Mouse (Mus musculus): Measurements from ENCODE around the gene Gss. TPM values are rescaled to one million over a fixed set of nuclear protein-coding genes. Genes with fewer than 3 reads are reported as not detected.

The Gss gene
- total RNA-seq, 2 experiments from 2014 or later = 7.1 to 9.6 TPM

DNA sequence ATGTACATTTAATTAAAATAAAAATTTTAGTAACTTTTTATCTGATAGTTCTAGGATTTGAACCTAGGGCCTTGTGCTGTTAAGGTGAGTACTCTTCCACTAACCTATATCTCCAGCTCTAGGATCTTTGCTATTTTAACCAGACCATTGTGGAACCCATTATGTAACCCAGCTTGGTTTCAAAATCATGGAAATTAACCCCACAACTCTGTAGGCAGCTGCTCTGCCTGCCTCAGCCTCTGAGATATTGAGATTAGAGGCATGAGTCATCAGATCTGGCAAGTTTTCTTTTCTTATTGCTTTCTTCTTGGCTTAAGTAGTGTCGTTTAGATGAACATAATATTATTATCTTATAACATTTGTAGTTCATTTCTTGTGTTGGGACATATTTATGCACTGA lies 68.2 kb downstream of the Gss start:
- ATAC-seq (replicated peaks; ENCODE audit: low FRiP score, poor library complexity, severe bottlenecking) = no peak

DNA sequence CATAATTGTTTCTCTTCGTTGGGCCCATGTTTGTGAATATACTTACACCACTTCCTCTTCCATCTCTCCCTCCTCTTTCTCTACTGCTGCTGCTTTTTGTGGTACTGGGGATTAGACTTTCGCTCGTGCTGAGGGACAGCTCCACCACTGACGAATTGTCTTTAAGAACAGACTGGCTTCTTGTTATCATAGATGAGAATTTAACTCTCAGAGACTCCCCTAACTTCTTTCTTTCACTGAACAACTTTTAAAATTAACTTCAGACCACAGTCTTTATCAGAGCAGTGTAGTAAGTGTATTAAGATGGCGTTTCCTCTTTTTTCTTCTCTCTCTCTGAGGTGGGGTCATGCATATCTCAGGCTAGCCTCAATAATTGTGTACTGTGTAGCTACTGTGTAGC lies 68.9 kb downstream of the Gss start:
- ATAC-seq (replicated peaks; ENCODE audit: low FRiP score, poor library complexity, severe bottlenecking) = no peak

DNA sequence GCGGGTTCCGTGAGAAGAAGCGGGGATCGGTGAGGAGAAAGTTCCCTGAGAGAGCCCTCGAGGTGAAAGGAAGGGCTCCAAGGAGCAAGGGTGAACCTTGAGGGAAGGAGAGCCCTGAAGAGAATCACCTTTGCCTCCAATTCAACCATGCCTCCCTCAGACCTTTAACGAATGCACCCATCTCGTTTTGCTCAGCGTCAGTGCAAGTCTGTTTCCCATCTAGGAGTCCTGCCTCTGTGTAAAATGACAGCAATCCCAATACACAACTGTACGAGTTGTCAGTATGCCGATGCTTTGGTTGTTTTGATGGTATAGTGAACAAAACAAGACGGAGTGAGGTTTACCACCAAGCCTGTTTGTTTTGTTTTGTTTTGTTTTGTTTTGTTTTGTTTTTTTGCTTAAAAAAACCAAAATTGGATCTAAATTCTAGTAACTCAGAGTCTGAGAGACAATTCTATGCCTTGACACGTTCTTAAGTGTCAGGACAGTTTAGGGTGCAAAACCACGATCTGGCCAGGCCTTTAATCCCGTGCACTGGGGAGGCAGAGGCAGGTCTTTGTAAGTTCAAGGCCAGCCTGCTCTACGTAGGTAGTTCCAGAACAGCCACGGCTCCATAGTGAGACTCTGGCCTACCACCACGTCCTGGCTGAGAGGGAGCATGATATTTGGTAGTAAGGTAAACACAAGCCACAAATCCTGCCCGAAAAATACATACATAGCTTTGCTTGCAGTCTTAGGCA lies 73.9 kb downstream of the Gss start:
- peak; percentile 23 for ATAC-seq (replicated peaks; ENCODE audit: low FRiP score, poor library complexity, severe bottlenecking)

- peak; percentile 87 for ATAC-seq (replicated peaks; ENCODE audit: low FRiP score, poor library complexity, severe bottlenecking)
These were observed 74.9 kb downstream of the Gss start, which contains the start of the genes Acss2 and Ggt7 for GRCm38 (mm10) chr2:155517455-155518423. Gene Acss2 (plus strand): TSS chr2:155517948. Gene Ggt7 (minus strand): TSS chr2:155518237.

GRCm38 (mm10) chr2:155515941-155516340 lies 76.7 kb downstream of the Gss start:
- ATAC-seq (replicated peaks; ENCODE audit: low FRiP score, poor library complexity, severe bottlenecking) = 0 out of 2 replicates have a peak, but pooled peaks have one; percentile 11

DNA sequence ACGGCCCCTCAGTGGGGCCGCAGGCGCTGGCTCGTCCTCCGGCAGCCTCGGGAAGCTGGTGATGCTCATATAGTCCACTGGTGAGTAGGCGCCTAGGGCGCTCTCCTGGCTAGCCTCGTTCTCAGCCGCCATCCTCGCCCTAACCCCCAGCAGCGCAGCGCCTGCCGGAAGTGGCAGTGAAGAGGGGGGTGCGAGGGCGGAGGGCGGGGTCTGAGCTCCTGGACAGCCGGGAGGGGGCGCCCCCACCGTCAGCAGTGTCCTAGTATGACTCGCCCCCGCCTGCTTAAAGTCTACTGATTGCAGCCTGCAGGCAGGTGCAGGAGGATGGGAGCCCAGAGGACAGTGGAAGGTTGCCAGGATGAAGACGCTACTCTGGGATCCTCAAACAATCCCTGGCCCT lies 77.9 kb downstream of the Gss start:
- no peak for ATAC-seq (replicated peaks; ENCODE audit: low FRiP score, poor library complexity, severe bottlenecking)

DNA sequence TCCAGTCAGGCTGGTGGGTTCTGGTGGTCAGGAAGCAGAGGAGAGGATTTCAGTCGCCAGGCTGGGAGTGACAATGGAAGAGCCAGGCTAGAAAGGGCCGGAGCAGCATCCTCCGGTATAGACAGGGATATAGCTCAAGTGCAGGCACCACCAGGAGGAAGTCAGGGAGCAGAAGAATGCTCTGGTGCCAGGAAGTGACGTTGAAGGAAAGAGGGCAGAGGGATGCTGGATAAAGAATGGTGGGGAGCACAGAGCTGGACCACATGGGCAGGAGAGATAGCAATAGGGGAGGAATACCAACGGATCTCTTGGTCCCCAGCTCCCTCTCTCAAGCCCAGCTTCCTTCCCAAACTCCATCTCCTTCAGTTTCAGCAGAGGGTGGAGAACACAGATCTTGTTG lies 79.1 kb downstream of the Gss start:
- no peak for ATAC-seq (replicated peaks; ENCODE audit: low FRiP score, poor library complexity, severe bottlenecking)

Other genes starting within 250 kb of the Gss start
- gene Pigu, start 235.4 kb downstream of the Gss start, total RNA-seq (2015; ENCODE audit: low replicate concordance) = 5.9 and 22.3 TPM in 2 replicates
- gene Pigu, start 235.4 kb downstream of the Gss start, total RNA-seq (2017; ENCODE audit: low replicate concordance) = 15.1 and 15.7 TPM in 2 replicates
- gene Trp53inp2, start 211.8 kb downstream of the Gss start, total RNA-seq (2015; ENCODE audit: low replicate concordance) = 10.5 and 11.5 TPM in 2 replicates
- gene Trp53inp2, start 211.8 kb downstream of the Gss start, total RNA-seq (2017; ENCODE audit: low replicate concordance) = 1.1 and 3.6 TPM in 2 replicates
- gene Ncoa6, start 118.9 kb downstream of the Gss start, total RNA-seq (2015; ENCODE audit: low replicate concordance) = 55.1 and 66.7 TPM in 2 replicates
- gene Ncoa6, start 118.9 kb downstream of the Gss start, total RNA-seq (2017; ENCODE audit: low replicate concordance) = 19.4 and 24.4 TPM in 2 replicates
- gene Acss2, start 74.9 kb downstream of the Gss start, total RNA-seq (2015; ENCODE audit: low replicate concordance) = 3.2 and 6.3 TPM in 2 replicates
- gene Acss2, start 74.9 kb downstream of the Gss start, total RNA-seq (2017; ENCODE audit: low replicate concordance) = 7.7 and 9.2 TPM in 2 replicates
- gene Ggt7, start 74.6 kb downstream of the Gss start, total RNA-seq (2015; ENCODE audit: low replicate concordance) = not detected in 2 replicates
- not detected in 2 replicates for gene Ggt7, start 74.6 kb downstream of the Gss start, total RNA-seq (2017; ENCODE audit: low replicate concordance)
- not detected in 2 replicates for gene Myh7b, start 18.4 kb upstream of the Gss start, total RNA-seq (2015; ENCODE audit: low replicate concordance)
- not detected in 2 replicates for gene Myh7b, start 18.4 kb upstream of the Gss start, total RNA-seq (2017; ENCODE audit: low replicate concordance)
- 35.6 and 35.7 TPM in 2 replicates for gene Trpc4ap, start 99.6 kb upstream of the Gss start, total RNA-seq (2015; ENCODE audit: low replicate concordance)
- 19.7 and 49.9 TPM in 2 replicates for gene Trpc4ap, start 99.6 kb upstream of the Gss start, total RNA-seq (2017; ENCODE audit: low replicate concordance)
- 11.3 and 12.3 TPM in 2 replicates for gene Edem2, start 136.7 kb upstream of the Gss start, total RNA-seq (2015; ENCODE audit: low replicate concordance)
- 6.2 and 6.7 TPM in 2 replicates for gene Edem2, start 136.7 kb upstream of the Gss start, total RNA-seq (2017; ENCODE audit: low replicate concordance)
- not detected in 2 replicates for gene Gm17581, start 143.1 kb upstream of the Gss start, total RNA-seq (2015; ENCODE audit: low replicate concordance)
- not detected in 2 replicates for gene Gm17581, start 143.1 kb upstream of the Gss start, total RNA-seq (2017; ENCODE audit: low replicate concordance)
- not detected in 2 replicates for gene Procr, start 158.3 kb upstream of the Gss start, total RNA-seq (2015; ENCODE audit: low replicate concordance)
- not detected in 2 replicates for gene Procr, start 158.3 kb upstream of the Gss start, total RNA-seq (2017; ENCODE audit: low replicate concordance)
- gene Mmp24, start 182.5 kb upstream of the Gss start, total RNA-seq (2015; ENCODE audit: low replicate concordance) = not detected in 2 replicates
- not detected in 2 replicates for gene Mmp24, start 182.5 kb upstream of the Gss start, total RNA-seq (2017; ENCODE audit: low replicate concordance)
- gene BC029722, start 226.6 kb upstream of the Gss start, total RNA-seq (2015; ENCODE audit: low replicate concordance) = not detected in 2 replicates
- gene BC029722, start 226.6 kb upstream of the Gss start, total RNA-seq (2017; ENCODE audit: low replicate concordance) = 0.77 and 1.6 TPM in 2 replicates
- 68.1 and 91.0 TPM in 2 replicates for gene Eif6, start 234.1 kb upstream of the Gss start, total RNA-seq (2015; ENCODE audit: low replicate concordance)
- gene Eif6, start 234.1 kb upstream of the Gss start, total RNA-seq (2017; ENCODE audit: low replicate concordance) = 11.6 and 28.1 TPM in 2 replicates
- not detected in 2 replicates for gene Fam83c, start 242.0 kb upstream of the Gss start, total RNA-seq (2015; ENCODE audit: low replicate concordance)
- gene Fam83c, start 242.0 kb upstream of the Gss start, total RNA-seq (2017; ENCODE audit: low replicate concordance) = not detected in 2 replicates